Mouse (Mus musculus) adrenal gland, postnatal 36 days (tissue): ENCODE measurements around the gene Batf2. TPM values are rescaled to one million over a fixed set of nuclear protein-coding genes. Genes with fewer than 3 reads are reported as not detected.

Experiments
- total RNA-seq, 2 experiments: library from RNA; stranded (reverse); gene quantifications; 2 replicates each; pipeline ENCODE4 v1.2.3; 2021

The Batf2 gene
- total RNA-seq, 2 experiments from 2014 or later: 1.2 to 2.0 TPM

Other genes with a start within 250 kb of the Batf2 start
- gene Tigd3, start 246.8 kb upstream of the Batf2 start, total RNA-seq: 1 to 10 TPM in 1 of 2 experiments, under 1 TPM in 1; 0.92 to 1.4 TPM
- gene Dpf2, start 228.0 kb upstream of the Batf2 start, total RNA-seq: 100 to 1,000 TPM in 1 of 2 experiments, 10 to 100 TPM in 1; 89.6 to 120 TPM
- 1 to 10 TPM; 6.0 to 6.2 TPM for gene Cdc42ep2, start 216.2 kb upstream of the Batf2 start, total RNA-seq
- gene Pola2, start 176.8 kb upstream of the Batf2 start, total RNA-seq: 10 to 100 TPM; 22.9 to 23.7 TPM
- gene Slc22a20, start 154.8 kb upstream of the Batf2 start, total RNA-seq: not detected
- 10 to 100 TPM; 27.9 to 35.6 TPM for gene Capn1, start 125.1 kb upstream of the Batf2 start, total RNA-seq
- gene Syvn1, start 94.4 kb upstream of the Batf2 start, total RNA-seq: 10 to 100 TPM; 57.5 to 61.2 TPM
- 10 to 100 TPM; 58.2 to 58.6 TPM for gene Mrpl49, start 83.2 kb upstream of the Batf2 start, total RNA-seq
- 1,000 to 10,000 TPM; 1,081 to 1,082 TPM for gene Fau, start 83.1 kb upstream of the Batf2 start, total RNA-seq
- 10 to 100 TPM; 29.7 to 34.8 TPM for gene Znhit2, start 79.8 kb upstream of the Batf2 start, total RNA-seq
- gene Tm7sf2, start 72.6 kb upstream of the Batf2 start, total RNA-seq: 10 to 100 TPM; 22.9 to 42.0 TPM
- 10 to 100 TPM; 51.9 to 59.8 TPM for gene Vps51, start 63.8 kb upstream of the Batf2 start, total RNA-seq
- gene Tmem262, start 61.0 kb upstream of the Batf2 start, total RNA-seq: not detected
- gene Gm28374, start 58.7 kb upstream of the Batf2 start, total RNA-seq: under 1 TPM in 1 of 2 experiments, not detected in 1; 0.83 TPM
- gene Zfpl1, start 56.0 kb upstream of the Batf2 start, total RNA-seq: 10 to 100 TPM; 34.2 to 37.4 TPM
- 1 to 10 TPM; 1.8 to 2.2 TPM for gene Cdca5, start 56.0 kb upstream of the Batf2 start, total RNA-seq
- not detected for gene AC131692.1, start 46.6 kb upstream of the Batf2 start, total RNA-seq
- gene Naaladl1, start 35.2 kb upstream of the Batf2 start, total RNA-seq: under 1 TPM in 1 of 2 experiments, not detected in 1; 0.10 TPM
- 10 to 100 TPM; 15.4 to 17.7 TPM for gene Sac3d1, start 22.3 kb upstream of the Batf2 start, total RNA-seq
- gene Snx15, start 12.7 kb upstream of the Batf2 start, total RNA-seq: 10 to 100 TPM; 29.0 to 29.2 TPM
- 10 to 100 TPM; 80.5 to 81.7 TPM for gene Arl2, start 565 bp downstream of the Batf2 start, total RNA-seq
- 1 to 10 TPM; 1.7 TPM for gene Majin, start 43.4 kb downstream of the Batf2 start, total RNA-seq
- 10 to 100 TPM; 25.5 to 27.9 TPM for gene Gpha2, start 85.4 kb downstream of the Batf2 start, total RNA-seq
- gene Ppp2r5b, start 94.9 kb downstream of the Batf2 start, total RNA-seq: 100 to 1,000 TPM in 1 of 2 experiments, 10 to 100 TPM in 1; 83.5 to 129 TPM
- 10 to 100 TPM; 30.7 to 33.3 TPM for gene Atg2a, start 100.7 kb downstream of the Batf2 start, total RNA-seq
- 100 to 1,000 TPM; 119 to 188 TPM for gene Ehd1, start 135.7 kb downstream of the Batf2 start, total RNA-seq
- 10 to 100 TPM; 22.6 to 23.5 TPM for gene Cdc42bpg, start 165.5 kb downstream of the Batf2 start, total RNA-seq
- 10 to 100 TPM; 48.7 to 56.3 TPM for gene Men1, start 194.0 kb downstream of the Batf2 start, total RNA-seq
- 10 to 100 TPM; 29.9 to 32.2 TPM for gene Map4k2, start 200.2 kb downstream of the Batf2 start, total RNA-seq
- gene Sf1, start 222.7 kb downstream of the Batf2 start, total RNA-seq: 100 to 1,000 TPM; 169 to 224 TPM
- 100 to 1,000 TPM in 1 of 2 experiments, 10 to 100 TPM in 1; 75.6 to 124 TPM for gene Pygm, start 243.4 kb downstream of the Batf2 start, total RNA-seq